Mouse (Mus musculus): ENCODE data around the gene Olfr220. TPM values are rescaled to one million over a fixed set of nuclear protein-coding genes. Genes with fewer than 3 reads are reported as not detected.

Olfr220 gene
- polyA plus RNA-seq, 1 experiment from 2014 or later, result not detected

DNA sequence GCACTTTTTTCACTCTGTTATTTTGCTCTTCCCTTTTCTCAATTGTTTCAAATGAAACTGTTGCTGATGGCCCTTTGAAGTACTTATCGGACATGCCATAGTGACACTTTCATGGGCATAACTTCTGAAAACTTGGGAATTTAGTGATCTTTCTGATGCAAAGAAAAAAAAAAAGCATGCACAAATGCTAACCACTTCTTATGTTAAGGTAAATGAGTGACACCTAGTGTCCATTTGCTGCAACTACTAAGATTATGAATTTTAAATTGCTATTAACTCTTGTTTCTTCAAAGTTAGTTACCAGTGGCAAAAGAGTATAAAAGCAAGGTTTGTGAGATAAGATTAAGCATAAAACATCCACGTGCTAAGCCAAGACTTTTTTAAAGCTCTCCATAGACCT, 24.4 kb downstream of the Olfr220 start:
- H3K4me3 ChIP-seq (ENCODE audit: low read depth, low read length), result no peak overlapping the region
- WGBS, result 35% methylated on average over 2 of the region's 2 CpGs
- H3K4me2 ChIP-seq (replicated peaks; ENCODE audit: low read depth, low read length), result no peak overlapping the region
- no peak overlapping the region for H3K27ac ChIP-seq (ENCODE audit: low read depth, low read length)
- no peaks in the 10 kb centered on the region for H3K36me3 ChIP-seq (ENCODE audit: control insufficient read depth, insufficient read depth, low read length)
- no peak for ATAC-seq (ENCODE audit: low FRiP score)
- H3K9ac ChIP-seq (ENCODE audit: low read depth, low read length), result no peak overlapping the region
- DNase-seq (ENCODE audit: low spot score), result peak; percentile 39
- no peaks in the 10 kb centered on the region for H3K27me3 ChIP-seq (ENCODE audit: control insufficient read depth, insufficient read depth, low read length)
- no peaks in the 10 kb centered on the region for H3K9me3 ChIP-seq (ENCODE audit: control insufficient read depth, low read length)
- H3K4me1 ChIP-seq (replicated peaks; ENCODE audit: control insufficient read depth, insufficient read depth, low read length), result no peaks in the 10 kb centered on the region

DNA sequence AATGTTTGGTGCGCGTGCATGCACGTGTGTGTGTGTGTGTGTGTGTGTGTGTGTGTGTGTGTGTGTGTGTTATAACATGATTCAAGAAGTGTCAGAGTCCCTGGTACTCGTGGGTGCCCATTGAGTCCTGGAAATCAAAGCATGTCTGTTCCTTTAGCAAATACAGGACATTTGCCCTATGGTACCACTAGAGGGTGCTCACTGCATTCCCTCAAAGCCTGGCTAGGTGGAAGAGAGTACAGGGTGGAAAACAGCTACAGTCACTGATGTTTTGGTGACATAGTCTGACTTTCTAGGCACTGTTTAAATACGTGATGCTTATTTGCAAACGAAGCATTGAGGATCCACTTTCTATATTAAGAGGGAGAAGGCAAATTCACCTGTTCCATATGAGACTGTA, 27.9 kb downstream of the Olfr220 start:
- H3K36me3 ChIP-seq (ENCODE audit: control insufficient read depth, insufficient read depth, low read length), result no peaks in the 10 kb centered on the region

DNA sequence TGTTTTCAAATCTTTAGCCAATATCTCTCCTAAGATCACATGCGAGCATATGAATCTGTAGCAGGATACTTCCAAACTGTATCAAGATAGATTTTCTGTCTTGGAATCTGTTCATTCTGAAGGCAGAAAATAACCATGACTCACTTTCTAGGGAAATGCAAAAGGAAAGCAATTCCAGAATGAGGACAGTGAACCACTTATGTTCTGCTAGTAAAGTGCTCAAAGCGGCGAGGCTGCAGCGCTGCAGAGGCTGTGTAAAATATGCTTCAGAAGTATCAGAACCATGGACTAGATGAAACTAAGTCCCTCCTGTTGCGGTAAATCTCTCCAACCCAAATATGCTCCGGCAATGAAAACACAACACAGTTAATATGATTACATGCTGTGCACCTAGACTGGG, 40.7 kb downstream of the Olfr220 start:
- Histone ChIP-seq H3K27me3 (ENCODE audit: control insufficient read depth, insufficient read depth, low read length) (no peaks in the 10 kb centered on the region), H3K27ac (ENCODE audit: low read depth, low read length) (no peak overlapping the region), H3K4me2 (replicated peaks; ENCODE audit: low read depth, low read length) (no peak overlapping the region), H3K4me1 (replicated peaks; ENCODE audit: control insufficient read depth, insufficient read depth, low read length) (no peaks in the 10 kb centered on the region), H3K9me3 (ENCODE audit: control insufficient read depth, low read length) (no peaks in the 10 kb centered on the region), H3K9ac (ENCODE audit: low read depth, low read length) (no peak overlapping the region), H3K36me3 (ENCODE audit: control insufficient read depth, insufficient read depth, low read length) (no peaks in the 10 kb centered on the region), H3K4me3 (ENCODE audit: low read depth, low read length) (no peak overlapping the region)
- DNase-seq (ENCODE audit: low spot score), result no peak
- 91% methylated on average over 6 of the region's 6 CpGs for WGBS
- no peak for ATAC-seq (ENCODE audit: low FRiP score)

More for the DNA sequence above, 27.9 kb downstream of the Olfr220 start:
- no peak overlapping the region for H3K4me2 ChIP-seq (replicated peaks; ENCODE audit: low read depth, low read length)
- no peak overlapping the region for H3K4me3 ChIP-seq (ENCODE audit: low read depth, low read length)
- ATAC-seq (ENCODE audit: low FRiP score) (peak; percentile 78), DNase-seq (ENCODE audit: low spot score) (peak; percentile 71)
- WGBS, result 8% methylated on average over 6 of the region's 6 CpGs
- H3K4me1 ChIP-seq (replicated peaks; ENCODE audit: control insufficient read depth, insufficient read depth, low read length), result no peaks in the 10 kb centered on the region
- no peaks in the 10 kb centered on the region for H3K27me3 ChIP-seq (ENCODE audit: control insufficient read depth, insufficient read depth, low read length)
- no peaks in the 10 kb centered on the region for H3K9me3 ChIP-seq (ENCODE audit: control insufficient read depth, low read length)
- no peak overlapping the region for H3K27ac ChIP-seq (ENCODE audit: low read depth, low read length)
- H3K9ac ChIP-seq (ENCODE audit: low read depth, low read length), result no peak overlapping the region

DNA sequence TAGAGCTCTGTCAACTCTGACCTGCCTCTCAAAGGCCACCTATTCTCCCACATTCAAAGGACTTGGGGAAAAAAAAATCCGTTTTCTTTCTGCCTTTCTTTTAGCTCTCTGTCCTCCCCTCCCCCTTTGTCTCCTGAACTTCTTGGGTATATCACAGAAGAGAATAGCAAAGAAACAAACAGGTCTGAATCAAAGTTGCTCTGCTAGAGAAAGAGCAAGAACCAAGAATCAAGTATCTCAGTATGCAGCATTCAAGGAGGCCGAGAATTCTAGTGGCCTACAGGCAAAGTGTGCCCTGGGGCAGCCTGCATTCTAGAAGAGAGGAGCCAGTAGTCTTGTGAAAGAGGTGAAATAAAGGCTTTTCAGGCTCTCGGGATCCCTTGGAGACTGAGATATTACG, 58.2 kb downstream of the Olfr220 start:
- peak; percentile 35 for DNase-seq (ENCODE audit: low spot score)
- Histone ChIP-seq H3K9me3 (ENCODE audit: control insufficient read depth, low read length) (no peaks in the 10 kb centered on the region), H3K4me3 (ENCODE audit: low read depth, low read length) (no peak overlapping the region), H3K36me3 (ENCODE audit: control insufficient read depth, insufficient read depth, low read length) (no peaks in the 10 kb centered on the region), H3K27ac (ENCODE audit: low read depth, low read length) (peak overlapping the region; percentile 3), H3K4me2 (replicated peaks; ENCODE audit: low read depth, low read length) (no peak overlapping the region), H3K4me1 (replicated peaks; ENCODE audit: control insufficient read depth, insufficient read depth, low read length) (no peaks in the 10 kb centered on the region), H3K9ac (ENCODE audit: low read depth, low read length) (no peak overlapping the region), H3K27me3 (ENCODE audit: control insufficient read depth, insufficient read depth, low read length) (no peaks in the 10 kb centered on the region)
- no peak for ATAC-seq (ENCODE audit: low FRiP score)
- 21% methylated on average over 4 of the region's 4 CpGs for WGBS

Other genes with a start within 250 kb of the Olfr220 start
- gene Olfr419, start 190.0 kb upstream of the Olfr220 start, polyA plus RNA-seq (2014; fragmentation: Nextera tagmentation; extraction: Ambion mirVana), result not detected in 2 replicates
- not detected in 2 replicates for gene Mptx1, start 111.6 kb upstream of the Olfr220 start, polyA plus RNA-seq (2014; fragmentation: Nextera tagmentation; extraction: Ambion mirVana)
- gene Olfr417, start 77.0 kb upstream of the Olfr220 start, polyA plus RNA-seq (2014; fragmentation: Nextera tagmentation; extraction: Ambion mirVana), result not detected in 2 replicates
- gene Olfr248, start 51.0 kb upstream of the Olfr220 start, polyA plus RNA-seq (2014; fragmentation: Nextera tagmentation; extraction: Ambion mirVana), result not detected in 2 replicates
- not detected in 2 replicates for gene Olfr414, start 18.0 kb upstream of the Olfr220 start, polyA plus RNA-seq (2014; fragmentation: Nextera tagmentation; extraction: Ambion mirVana)
- gene Fmn2, start 59.7 kb downstream of the Olfr220 start, polyA plus RNA-seq (2014; fragmentation: Nextera tagmentation; extraction: Ambion mirVana), result 7.7 and 11.3 TPM in 2 replicates

Data from hindbrain, embryonic 11.5 days (tissue).